27 mouse cellular contexts compared by ENCODE assay signal in the genomic region with DNA sequence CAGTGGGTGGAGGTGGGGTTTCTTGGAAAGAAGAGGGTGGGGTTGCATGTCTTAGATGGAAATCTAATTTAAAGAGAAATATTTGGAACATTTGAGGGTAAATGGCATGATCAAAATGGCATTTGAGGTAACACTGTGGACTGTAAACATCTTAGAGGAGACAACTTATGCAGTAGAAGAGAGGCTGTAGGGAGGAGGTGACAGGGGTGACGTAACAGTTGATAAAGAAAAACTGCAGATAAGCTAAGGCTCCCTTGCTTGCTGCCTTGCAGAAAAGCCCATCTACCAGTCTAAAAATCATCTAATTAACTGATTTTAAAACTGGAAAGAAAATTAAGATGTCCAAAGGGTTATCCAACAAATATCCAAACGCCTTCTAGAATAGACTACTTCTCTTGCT.
"Had no signal": no experiment of that assay in that cellular context is flagged by ENCODE, and none has a peak within 500 bp of the region (broad histone marks: within the 10 kb centered on the region; RNA-seq: fewer than 3 reads in every experiment).

No protein-coding gene starts in this region.

- H3K4me2 ChIP-seq: embryonic facial prominence, embryonic 12.5 days; embryonic facial prominence, embryonic 13.5 days; embryonic facial prominence, embryonic 15.5 days; forebrain, embryonic 12.5 days; forebrain, embryonic 13.5 days; forebrain, embryonic 15.5 days had no signal

- H3K4me1 ChIP-seq: embryonic facial prominence, embryonic 12.5 days; embryonic facial prominence, embryonic 15.5 days; forebrain, embryonic 10.5 days; forebrain, embryonic 15.5 days had no signal

- H3K27me3 ChIP-seq: embryonic facial prominence, embryonic 12.5 days; embryonic facial prominence, embryonic 13.5 days; embryonic facial prominence, embryonic 15.5 days; forebrain, embryonic 12.5 days; forebrain, embryonic 13.5 days; forebrain, embryonic 15.5 days had no signal

- H3K27ac ChIP-seq: embryonic facial prominence, embryonic 10.5 days; embryonic facial prominence, embryonic 12.5 days; embryonic facial prominence, embryonic 13.5 days; embryonic facial prominence, embryonic 15.5 days; forebrain, embryonic 10.5 days; forebrain, embryonic 12.5 days; forebrain, embryonic 13.5 days; forebrain, embryonic 15.5 days; gastrocnemius, adult 2 months had no signal

- H3K9ac ChIP-seq: embryonic facial prominence, embryonic 12.5 days; embryonic facial prominence, embryonic 13.5 days; embryonic facial prominence, embryonic 15.5 days; forebrain, embryonic 12.5 days; forebrain, embryonic 13.5 days; forebrain, embryonic 15.5 days; forebrain, postnatal 0 days had no signal

- DNase-seq: cerebellum, adult 2 months; cerebellum, adult 8-10 months; cerebellum, adult 9-10 months; cerebellum, adult 9-11 months; cerebellum, postnatal 10 days; cerebellum, postnatal 14 days; cerebellum, postnatal 25 days; cerebellum, postnatal 36 days; embryo, embryonic 11 days; forebrain, postnatal 0 days; gastrocnemius, adult 2 months; gastrocnemius, postnatal 10 days; gastrocnemius, postnatal 14 days; gastrocnemius, postnatal 25 days; gastrocnemius, postnatal 36 days; heart, adult 18-20 months had no signal

- H3K36me3 ChIP-seq: embryonic facial prominence, embryonic 10.5 days; embryonic facial prominence, embryonic 12.5 days; embryonic facial prominence, embryonic 13.5 days; embryonic facial prominence, embryonic 15.5 days; forebrain, embryonic 10.5 days; forebrain, embryonic 12.5 days; forebrain, embryonic 15.5 days had no signal

- H3K4me3 ChIP-seq: embryonic facial prominence, embryonic 10.5 days; embryonic facial prominence, embryonic 12.5 days; embryonic facial prominence, embryonic 13.5 days; embryonic facial prominence, embryonic 15.5 days; erythroblast, embryonic 14.5 days; forebrain, embryonic 10.5 days; forebrain, embryonic 12.5 days; forebrain, embryonic 13.5 days; forebrain, embryonic 15.5 days; gastrocnemius, adult 2 months had no signal

- H3K9me3 ChIP-seq: embryonic facial prominence, embryonic 10.5 days; embryonic facial prominence, embryonic 12.5 days; embryonic facial prominence, embryonic 13.5 days; embryonic facial prominence, embryonic 15.5 days; forebrain, embryonic 10.5 days; forebrain, embryonic 12.5 days; forebrain, embryonic 13.5 days; forebrain, embryonic 15.5 days had no signal

- ATAC-seq: forebrain, embryonic 13.5 days; forebrain, embryonic 14.5 days; forebrain, embryonic 15.5 days; forebrain, embryonic 16.5 days; forebrain, postnatal 0 days had no signal
